Mouse (Mus musculus) thymus, postnatal 10 days (tissue): ENCODE measurements at regions not wholly inside any gene's neighbourhood (a gene's known extent, or its start where the extent isn't known, plus 50 kb on each side); places are given as distances from the start of the nearest gene placed in this dataset.

Experiments
- DNase-seq, 2 experiments: peaks; one replicate each; pipeline ENCODE4 v3.0.0; 2021; ENCODE audit warnings: low spot score in 2 of 2

DNA sequence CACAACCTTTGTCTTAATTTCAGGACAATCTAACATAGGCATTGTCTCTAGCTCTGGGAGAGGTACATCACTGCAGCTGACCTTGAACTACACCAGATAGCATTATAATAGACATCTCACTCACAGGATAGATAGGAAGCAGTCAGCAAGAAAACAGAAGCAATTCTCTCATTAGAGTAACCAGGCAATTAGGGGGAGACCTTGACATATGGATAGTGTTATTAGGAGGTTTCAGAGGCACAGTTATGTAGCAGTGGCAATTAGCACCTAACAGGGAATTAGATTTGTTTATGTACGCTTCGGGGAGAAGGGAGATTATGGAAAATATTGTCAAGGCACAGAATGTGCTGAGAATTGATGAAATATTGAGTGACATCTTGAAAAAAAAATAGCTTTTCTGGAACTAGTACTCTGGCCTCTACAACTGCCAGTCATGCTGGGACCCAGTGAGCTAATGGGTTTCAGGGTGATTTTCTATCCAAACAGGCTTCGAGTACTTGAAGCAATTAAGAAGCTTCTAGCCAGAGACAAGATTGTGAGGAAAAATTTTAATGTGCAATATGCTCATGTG is 216.8 kb upstream of the Aco1 start:
- no peak for DNase-seq

DNA sequence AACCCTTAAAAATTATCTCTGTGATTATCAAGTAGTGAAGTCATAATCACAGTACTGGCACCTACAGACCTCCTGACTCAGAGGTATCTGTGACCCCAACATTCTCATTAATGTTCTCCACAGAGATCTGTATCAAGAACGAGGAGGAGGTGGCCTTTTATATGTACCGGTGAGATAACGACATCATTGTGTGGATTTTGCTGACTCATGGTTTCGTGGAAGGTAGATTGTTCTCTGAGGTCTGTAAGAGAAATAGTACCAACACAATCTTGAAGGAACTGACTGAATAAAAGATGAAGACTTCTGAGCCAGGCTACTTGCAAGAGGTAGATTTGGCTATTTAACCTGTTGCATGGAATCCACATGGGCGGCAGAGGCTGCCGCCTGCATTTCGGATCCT is 216.3 kb upstream of the Aco1 start:
- no peak for DNase-seq

DNA sequence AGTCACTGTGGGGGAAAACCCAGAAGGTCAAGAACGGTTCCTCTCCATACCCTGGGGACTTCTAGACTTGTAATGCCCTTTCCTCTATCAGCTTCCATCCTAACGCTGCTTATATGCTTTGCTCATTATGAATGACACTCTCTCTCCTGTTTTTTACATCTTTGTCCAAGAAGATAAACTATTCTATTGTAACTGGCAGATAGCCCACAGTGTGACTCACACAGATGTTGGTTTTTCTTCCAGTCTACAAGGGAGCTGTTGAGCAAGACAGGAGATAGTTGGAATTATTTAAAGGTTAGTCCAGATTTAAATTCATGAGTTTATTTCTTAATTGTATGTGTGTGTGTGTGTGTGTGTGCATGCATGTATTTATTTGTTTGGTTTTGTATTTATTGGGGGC is 214.4 kb upstream of the Aco1 start:
- DNase-seq = no peak

DNA sequence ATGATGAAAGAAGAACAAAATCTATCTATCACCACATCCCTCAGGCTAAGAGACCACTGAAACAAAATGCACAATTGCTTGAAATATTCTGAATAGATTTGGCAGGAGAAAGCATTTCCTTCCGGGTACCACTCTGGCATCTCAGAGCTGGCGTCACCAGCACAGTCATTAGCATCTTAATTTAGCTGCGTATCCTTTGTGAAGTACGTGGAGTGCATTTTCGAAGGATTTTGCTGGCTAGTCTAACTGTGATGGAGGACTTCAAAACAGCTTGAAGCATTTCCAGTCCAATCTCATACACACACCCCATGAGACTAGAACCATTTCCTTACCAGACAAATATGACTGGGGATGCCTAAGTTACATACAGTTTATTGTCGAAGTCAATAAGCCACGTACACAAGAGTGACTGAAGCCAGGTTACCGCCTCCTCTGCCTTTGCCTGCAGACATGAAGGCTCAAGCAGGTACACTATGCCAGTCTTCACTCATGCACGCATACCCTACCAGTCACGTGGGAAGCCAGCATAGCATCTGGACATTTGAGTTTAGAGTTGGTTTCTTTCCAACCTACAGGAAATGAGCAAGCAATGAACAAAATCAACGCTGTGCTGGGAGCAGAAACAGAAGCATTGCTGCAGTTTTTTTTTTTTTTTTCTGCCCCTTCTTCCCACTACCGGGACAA is 208.7 kb upstream of the Aco1 start:
- DNase-seq = no peak

GRCm38 (mm10) chr4:39958687-39959086 is 184.2 kb upstream of the Aco1 start:
- DNase-seq = no peak

- no peak for DNase-seq
Observed at GRCm38 (mm10) chr4:39967938-39968337, 174.9 kb upstream of the Aco1 start.

GRCm38 (mm10) chr4:39991358-39991757 is 151.5 kb upstream of the Aco1 start:
- no peak for DNase-seq

DNA sequence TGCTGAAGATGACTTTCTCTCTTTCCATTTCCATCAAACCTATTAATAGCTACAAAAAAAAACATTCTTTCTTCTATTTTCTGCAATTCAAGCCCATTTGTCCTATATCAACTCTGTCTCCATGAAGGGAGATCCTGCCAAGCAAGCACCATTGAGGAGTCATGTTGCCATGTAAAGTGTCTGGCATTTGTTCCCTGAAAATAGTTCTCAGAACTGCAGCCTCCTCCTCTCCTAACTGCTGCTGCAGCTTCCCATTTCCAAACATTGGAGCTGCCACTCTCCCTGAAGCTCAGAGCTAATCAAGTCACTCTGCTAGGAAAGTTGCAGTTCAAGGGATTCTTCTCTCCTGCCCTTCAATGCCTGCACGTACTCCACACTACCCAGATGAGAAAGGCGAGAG is 151.0 kb upstream of the Aco1 start:
- no peak for DNase-seq

DNA sequence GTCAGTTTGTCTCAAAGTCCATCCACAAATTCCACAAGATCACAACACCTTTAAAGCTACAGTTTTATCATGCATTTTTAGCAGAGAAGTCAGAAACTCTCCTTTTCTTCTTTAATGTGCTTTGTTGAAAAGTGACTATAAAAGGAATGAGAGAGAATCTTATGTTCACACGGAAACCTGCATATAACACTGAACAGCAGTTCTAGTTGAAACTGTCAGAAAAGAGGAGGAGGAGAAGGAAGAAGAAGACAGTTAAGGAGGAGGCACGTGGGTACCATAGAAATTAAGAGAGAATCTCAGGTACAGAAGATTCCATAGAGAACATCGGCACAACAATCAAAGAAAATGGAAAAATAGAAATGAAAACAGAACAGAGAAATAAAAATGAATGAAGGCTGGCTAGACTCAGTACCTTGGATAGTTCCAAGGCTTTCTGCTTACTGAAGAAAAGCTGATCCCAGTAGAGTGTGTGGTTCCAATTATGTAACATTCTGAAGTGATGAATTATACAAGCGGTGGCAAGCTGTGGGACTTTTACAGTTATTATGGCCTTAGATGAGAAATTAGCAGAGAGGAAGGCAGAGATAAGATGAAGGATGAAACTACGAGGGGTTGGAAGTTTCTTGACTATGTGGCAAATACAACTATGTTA is 144.0 kb upstream of the Aco1 start:
- no peak for DNase-seq

GRCm38 (mm10) chr4:40014666-40015065 is 128.2 kb upstream of the Aco1 start:
- peak in 1 of 2 experiments; percentile 3 for DNase-seq

DNA sequence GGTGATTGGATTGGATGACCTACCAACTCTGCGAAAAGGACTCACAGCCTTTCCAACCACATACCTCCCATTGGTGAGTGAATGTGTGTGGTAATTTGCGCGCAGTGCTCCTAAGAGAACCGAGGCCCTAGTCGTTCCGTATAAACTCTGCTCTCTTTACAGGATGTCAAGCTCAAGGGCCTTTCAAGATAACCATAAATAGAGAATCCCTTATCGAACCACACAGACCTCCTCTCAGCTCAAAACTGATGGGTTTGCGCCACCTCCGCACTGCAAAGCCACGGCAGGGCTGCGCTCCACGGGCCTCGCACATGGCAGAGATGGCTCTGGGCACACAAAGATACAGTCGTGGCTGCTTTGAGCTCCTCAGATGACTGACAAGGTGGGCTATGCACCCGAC is 126.0 kb upstream of the Aco1 start:
- DNase-seq = no peak

- DNase-seq = no peak
Observed at GRCm38 (mm10) chr4:40018208-40018607, 124.7 kb upstream of the Aco1 start.

- DNase-seq = no peak
Observed at GRCm38 (mm10) chr4:40031361-40031760, 111.5 kb upstream of the Aco1 start.

- DNase-seq = no peak
Observed at GRCm38 (mm10) chr4:40047846-40048245, 95.0 kb upstream of the Aco1 start.

DNA sequence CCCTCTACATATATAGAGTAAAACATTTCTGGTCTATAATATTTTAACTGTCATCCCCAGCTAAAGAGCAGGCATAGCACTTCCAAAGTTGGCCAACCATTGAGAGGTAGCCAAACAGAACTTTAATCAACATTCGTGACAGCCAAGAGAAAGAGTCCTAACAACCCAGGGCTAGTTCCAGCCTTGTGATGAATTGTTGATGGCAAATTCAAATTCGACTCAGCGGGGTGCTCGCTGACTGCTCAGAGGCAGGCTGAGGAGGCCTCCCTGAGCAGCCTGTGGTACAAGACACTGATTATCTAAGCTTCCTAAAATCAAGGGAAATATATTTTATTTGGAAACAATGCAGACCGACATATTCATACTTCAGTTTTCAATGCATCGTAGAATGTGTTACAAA is 93.8 kb upstream of the Aco1 start:
- no peak for DNase-seq

DNA sequence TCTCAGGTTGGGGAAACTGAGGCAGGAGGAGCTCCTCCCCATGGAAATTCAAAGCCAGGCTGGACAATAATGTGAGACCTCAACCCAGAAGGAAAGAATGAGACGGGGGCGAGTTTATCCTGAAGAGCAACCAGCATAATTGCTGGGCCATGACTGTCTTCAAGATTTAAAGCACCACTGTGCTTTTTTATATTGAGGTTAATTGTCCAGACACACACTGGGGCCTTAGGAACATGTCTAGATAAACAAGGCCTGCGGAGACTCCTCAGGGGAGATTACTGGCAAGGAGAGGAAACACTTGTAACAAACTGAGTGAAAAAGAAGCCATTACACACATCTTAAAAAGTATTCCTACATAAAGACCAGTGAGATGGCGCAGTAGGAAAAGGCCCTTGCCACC is 91.0 kb upstream of the Aco1 start:
- DNase-seq = no peak

DNA sequence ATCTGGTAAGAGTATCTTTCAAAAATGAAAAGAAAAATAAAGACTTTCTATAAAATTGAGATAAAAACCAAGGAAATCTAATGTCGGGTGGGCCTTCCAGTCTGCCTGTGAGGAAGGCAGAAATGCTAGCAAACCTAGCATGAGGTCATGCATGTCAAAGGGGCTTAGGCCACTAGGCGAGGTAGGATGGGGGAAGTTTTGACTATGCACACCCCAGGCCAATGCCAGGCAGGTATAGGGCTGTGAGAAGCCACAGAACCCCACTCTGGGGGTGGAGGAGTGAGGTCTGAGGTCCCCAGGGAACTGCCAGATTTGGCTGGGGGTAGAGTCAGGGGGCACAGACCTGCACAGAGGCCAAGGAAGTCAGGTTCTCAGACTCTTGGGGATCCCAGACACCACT is 89.5 kb upstream of the Aco1 start:
- no peak for DNase-seq

DNA sequence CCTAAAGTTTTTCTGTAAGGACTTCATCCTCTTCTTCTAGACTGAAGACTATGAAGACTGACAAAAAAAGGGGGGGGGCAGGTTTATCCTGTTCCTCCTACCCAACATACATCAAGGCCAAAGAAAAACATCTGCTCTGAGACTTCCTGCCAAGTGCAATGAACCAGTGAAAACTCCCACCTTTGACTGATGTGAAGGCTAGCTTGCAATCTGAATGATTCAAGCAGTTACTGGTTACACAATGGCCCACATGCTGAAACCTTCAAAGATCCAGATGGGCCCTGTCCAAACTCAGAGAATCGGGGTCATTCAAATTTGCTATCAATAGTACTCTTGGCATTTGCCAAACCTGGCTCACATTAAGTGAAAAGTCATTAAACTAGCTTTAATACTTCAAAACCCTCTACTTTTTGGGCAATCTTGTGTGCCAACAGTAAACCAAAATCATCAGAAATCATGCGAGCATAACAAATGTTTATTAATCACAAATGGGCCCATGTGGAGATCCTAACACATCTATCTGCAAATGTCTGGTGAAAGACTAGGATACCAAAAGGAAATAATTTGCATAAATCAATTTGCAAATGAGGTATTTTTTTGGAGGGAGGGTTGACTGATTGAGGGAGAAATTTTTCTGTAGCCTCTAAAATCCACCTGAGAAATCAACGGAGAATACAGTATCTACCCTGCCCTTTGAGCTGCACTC is 79.0 kb upstream of the Aco1 start:
- DNase-seq = no peak

DNA sequence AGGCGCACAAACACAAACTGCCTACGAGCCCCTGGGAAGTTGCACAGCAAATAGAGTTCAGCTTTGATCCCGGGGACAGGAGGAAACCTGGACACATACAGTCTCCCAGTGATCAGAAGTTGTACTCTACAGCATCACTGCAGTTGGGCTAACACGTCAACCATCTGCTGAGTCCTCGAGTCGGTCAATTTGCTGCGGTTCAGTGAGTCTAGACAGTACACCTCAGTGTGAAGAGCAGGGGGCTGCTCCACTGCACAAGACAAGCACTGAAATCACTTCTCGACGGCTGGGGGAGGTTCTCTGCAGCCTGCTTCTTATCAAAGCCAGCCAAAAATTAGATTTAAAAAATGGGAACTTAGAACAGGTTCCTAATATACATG is 78.4 kb upstream of the Aco1 start:
- no peak for DNase-seq

- DNase-seq = no peak
Observed at GRCm38 (mm10) chr4:40070959-40071634, 71.8 kb upstream of the Aco1 start.

DNA sequence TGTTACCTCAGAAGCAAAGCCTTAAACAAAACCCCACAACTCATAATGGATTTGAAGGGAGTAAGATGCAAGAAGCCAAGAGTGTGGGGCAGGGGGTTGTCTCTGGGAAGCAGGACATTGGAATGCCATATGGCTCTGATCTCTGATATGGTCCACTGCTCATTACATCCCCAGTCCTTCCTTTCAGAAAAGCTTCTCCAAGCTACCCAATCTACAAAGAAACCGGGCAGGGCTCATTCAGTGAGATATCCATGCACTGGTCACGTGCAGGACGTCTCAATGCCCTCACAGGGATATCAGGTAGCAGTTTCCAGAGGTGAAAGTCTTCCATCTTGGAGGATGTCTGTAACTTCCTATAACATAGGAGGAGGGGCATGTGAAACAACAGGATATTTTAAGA is 61.8 kb upstream of the Aco1 start:
- DNase-seq = no peak

GRCm38 (mm10) chr4:40090295-40090694 is 52.6 kb upstream of the Aco1 start:
- DNase-seq = no peak
